Mouse (Mus musculus) embryonic fibroblast, embryonic 13.5 days (primary cell): ENCODE data around the gene Pgap3.

Source experiments
- CTCF ChIP-seq: IDR thresholded peaks from 2 replicates; pipeline ENCODE4 v1.5.1; 2011; ENCODE audit warnings: mild to moderate bottlenecking, control low read depth, low read length, moderate library complexity, borderline replicate concordance; ENCODE audit not compliant: insufficient read depth
- POLR2A ChIP-seq: IDR thresholded peaks from 2 replicates; pipeline ENCODE4 v1.6.1; 2011; ENCODE audit warnings: low read depth, mild to moderate bottlenecking, control low read depth, low read length, moderate library complexity

- TF ChIP-seq CTCF (no peak), POLR2A (no peak)
These were observed 28.6 kb downstream of the Pgap3 start for GRCm38 (mm10) chr11:98371556-98372240.
